Mouse (Mus musculus) megakaryocyte, embryonic 14.5 days (primary cell): ENCODE measurements around the gene Prdm5.

ENCODE experiments used
- FLI1 ChIP-seq: IDR thresholded peaks from 2 replicates; pipeline ENCODE4 v1.6.1; 2012; ENCODE audit warnings: low read length, inconsistent platforms, mixed read lengths
- GATA1 ChIP-seq: IDR thresholded peaks from 3 replicates; pipeline ENCODE4 v1.6.1; 2012; ENCODE audit warnings: mixed read lengths, low read length, inconsistent platforms, borderline replicate concordance

- TF ChIP-seq GATA1 (no peak), FLI1 (no peak)
Observed at GRCm38 (mm10) chr6:65930523-65930922, 151.7 kb downstream of the Prdm5 start.
